Mouse (Mus musculus) limb, embryonic 15.5 days (tissue): ENCODE measurements around the gene Csrp1. TPM values are rescaled to one million over a fixed set of nuclear protein-coding genes. Genes with fewer than 3 reads are reported as not detected.
A peak's percentile ranks its signal among the peaks of the same experiment; 100 is the strongest.

ENCODE experiments used
- ATAC-seq: fragments of 200-750 bp; cut with Nextera tagmentation; 2 replicates; pipeline ENCODE4 v1.8.0; 2017; ENCODE audit warnings: low read depth, moderate TSS enrichment; ENCODE audit not compliant: insufficient number of reproducible peaks, low FRiP score, low TSS enrichment
- H3K27ac ChIP-seq: fragments of 300-500 bp; sonication (generic); 2 replicates; pipeline ENCODE4 v1.5.1; 2015; ENCODE audit warnings: moderate library complexity, mild to moderate bottlenecking, inconsistent platforms
- H3K27me3 ChIP-seq: fragments of 300-500 bp; sonication (generic); 2 replicates; pipeline ENCODE4 v1.6.1; 2015; ENCODE audit warnings: inconsistent platforms
- H3K36me3 ChIP-seq: fragments of 300-500 bp; sonication (generic); 2 replicates; pipeline ENCODE4 v1.6.1; 2015; ENCODE audit warnings: inconsistent platforms
- H3K4me1 ChIP-seq: fragments of 300-500 bp; sonication (generic); 2 replicates; pipeline ENCODE4 v1.6.1; 2015; ENCODE audit warnings: inconsistent platforms
- H3K4me2 ChIP-seq: fragments of 300-500 bp; sonication (generic); 2 replicates; pipeline ENCODE4 v1.6.1; 2015; ENCODE audit warnings: mild to moderate bottlenecking, inconsistent platforms
- H3K4me3 ChIP-seq: fragments of 300-500 bp; sonication (generic); 2 replicates; pipeline ENCODE4 v1.5.1; 2015; ENCODE audit warnings: mild to moderate bottlenecking, inconsistent platforms
- H3K9ac ChIP-seq: fragments of 300-500 bp; sonication (generic); 2 replicates; pipeline ENCODE4 v1.6.1; 2015; ENCODE audit warnings: inconsistent platforms
- H3K9me3 ChIP-seq: fragments of 300-500 bp; sonication (generic); 2 replicates; pipeline ENCODE4 v1.6.1; 2016; ENCODE audit warnings: inconsistent platforms
- WGBS: fragments of 180-500 bp; shearing (Covaris S2); methylation state at CpG from one replicate; pipeline ENCODE4 v1.1.7; 2015; 5-methylcytosine and 5-hydroxymethylcytosine counted together
- polyA plus RNA-seq: library from polyadenylated mRNA; unstranded; fragments of >200 nt; fragmentation: Nextera tagmentation; extraction: Ambion mirVana; gene quantifications from 2 replicates; pipeline ENCODE4 v1.2.1, GENCODE M21; 2015

The Csrp1 gene
- polyA plus RNA-seq, 1 experiment from 2014 or later, result 104 TPM

GRCm38 (mm10) chr1:135735460-135735859 is 15.6 kb downstream of the Csrp1 start:
- Histone ChIP-seq H3K27me3 (no peaks in the 10 kb centered on the region), H3K4me3 (no peak overlapping the region), H3K9ac (no peak overlapping the region), H3K4me1 (peaks cover 68% of the 10 kb centered on the region), H3K27ac (no peak overlapping the region), H3K9me3 (no peaks in the 10 kb centered on the region), H3K36me3 (peaks cover 5% of the 10 kb centered on the region; the same call in 1 of the 2 replicates), H3K4me2 (no peak overlapping the region)
- no peak for ATAC-seq
- 49% methylated on average over 6 of the region's 6 CpGs for WGBS

- H3K4me3 ChIP-seq, result no peak overlapping the region
- H3K4me2 ChIP-seq, result no peak overlapping the region
- H3K27ac ChIP-seq, result no peak overlapping the region
- no peaks in the 10 kb centered on the region for H3K9me3 ChIP-seq
- peaks cover 42% of the 10 kb centered on the region for H3K36me3 ChIP-seq
- H3K4me1 ChIP-seq, result peaks cover 25% of the 10 kb centered on the region
- WGBS, result 88% methylated on average over 7 of the region's 7 CpGs
- ATAC-seq, result no peak
- no peak overlapping the region for H3K9ac ChIP-seq
- no peaks in the 10 kb centered on the region for H3K27me3 ChIP-seq
These were observed 25.1 kb downstream of the Csrp1 start for GRCm38 (mm10) chr1:135744987-135745386.

- WGBS, result 70% methylated on average over 4 of the region's 4 CpGs
- Histone ChIP-seq H3K4me3 (no peak overlapping the region), H3K27ac (no peak overlapping the region), H3K27me3 (no peaks in the 10 kb centered on the region), H3K9ac (no peak overlapping the region), H3K9me3 (no peaks in the 10 kb centered on the region), H3K4me1 (peaks cover 18% of the 10 kb centered on the region), H3K4me2 (no peak overlapping the region), H3K36me3 (peaks cover 55% of the 10 kb centered on the region)
- ATAC-seq, result no peak
These were observed 26.4 kb downstream of the Csrp1 start for GRCm38 (mm10) chr1:135746248-135746647.

GRCm38 (mm10) chr1:135752737-135753348 is 33.0 kb downstream of the Csrp1 start:
- peaks cover 38% of the 10 kb centered on the region for H3K36me3 ChIP-seq
- peak; percentile 92 for ATAC-seq
- H3K9me3 ChIP-seq, result no peaks in the 10 kb centered on the region
- WGBS, result 12% methylated on average over 10 of the region's 10 CpGs
- no peaks in the 10 kb centered on the region for H3K27me3 ChIP-seq
- H3K27ac ChIP-seq, result 0 out of 2 replicates have a peak overlapping the region, but pooled peaks have one; percentile 11
- no peak overlapping the region for H3K9ac ChIP-seq
- no peak overlapping the region for H3K4me2 ChIP-seq
- no peak overlapping the region for H3K4me3 ChIP-seq
- peaks cover 17% of the 10 kb centered on the region; the same call in 1 of the 2 replicates for H3K4me1 ChIP-seq

GRCm38 (mm10) chr1:135755287-135755686 is 35.4 kb downstream of the Csrp1 start:
- no peak overlapping the region for H3K9ac ChIP-seq
- H3K4me3 ChIP-seq, result no peak overlapping the region
- H3K27ac ChIP-seq, result no peak overlapping the region
- peaks cover 19% of the 10 kb centered on the region for H3K36me3 ChIP-seq
- 15% methylated on average over 9 of the region's 9 CpGs for WGBS
- ATAC-seq, result no peak; the same call in 1 of the 2 replicates
- H3K9me3 ChIP-seq, result no peaks in the 10 kb centered on the region
- peaks cover 20% of the 10 kb centered on the region for H3K4me1 ChIP-seq
- no peak overlapping the region for H3K4me2 ChIP-seq
- no peaks in the 10 kb centered on the region for H3K27me3 ChIP-seq

- Histone ChIP-seq H3K4me3 (no peak overlapping the region), H3K9ac (no peak overlapping the region), H3K27ac (no peak overlapping the region), H3K9me3 (no peaks in the 10 kb centered on the region), H3K36me3 (peaks cover 13% of the 10 kb centered on the region), H3K4me2 (no peak overlapping the region), H3K27me3 (no peaks in the 10 kb centered on the region), H3K4me1 (peaks cover 20% of the 10 kb centered on the region)
- ATAC-seq, result no peak
- WGBS, result 70% methylated on average over 3 of the region's 3 CpGs
These were observed 36.1 kb downstream of the Csrp1 start for GRCm38 (mm10) chr1:135755913-135756312.

GRCm38 (mm10) chr1:135757287-135757686 is 37.4 kb downstream of the Csrp1 start:
- 62% methylated on average over 8 of the region's 8 CpGs for WGBS
- no peak for ATAC-seq

GRCm38 (mm10) chr1:135759685-135760084 is 39.8 kb downstream of the Csrp1 start:
- ATAC-seq, result no peak

More at GRCm38 (mm10) chr1:135757287-135757686, 37.4 kb downstream of the Csrp1 start:
- Histone ChIP-seq H3K4me2 (no peak overlapping the region), H3K4me3 (no peak overlapping the region), H3K9ac (no peak overlapping the region), H3K27ac (no peak overlapping the region), H3K36me3 (peaks cover under 1% of the 10 kb centered on the region; the same call in 1 of the 2 replicates), H3K27me3 (no peaks in the 10 kb centered on the region), H3K9me3 (no peaks in the 10 kb centered on the region), H3K4me1 (peaks cover 20% of the 10 kb centered on the region)

GRCm38 (mm10) chr1:135760216-135760615 is 40.4 kb downstream of the Csrp1 start:
- Histone ChIP-seq H3K4me2 (no peak overlapping the region), H3K9ac (no peak overlapping the region), H3K4me3 (no peak overlapping the region), H3K27ac (no peak overlapping the region), H3K4me1 (peaks cover 20% of the 10 kb centered on the region), H3K36me3 (no peaks in the 10 kb centered on the region), H3K27me3 (no peaks in the 10 kb centered on the region), H3K9me3 (no peaks in the 10 kb centered on the region)
- ATAC-seq, result no peak
- WGBS, result 52% methylated on average over 8 of the region's 8 CpGs

More at GRCm38 (mm10) chr1:135759685-135760084, 39.8 kb downstream of the Csrp1 start:
- Histone ChIP-seq H3K4me1 (peaks cover 24% of the 10 kb centered on the region), H3K9ac (no peak overlapping the region), H3K27me3 (no peaks in the 10 kb centered on the region), H3K4me2 (no peak overlapping the region), H3K27ac (no peak overlapping the region), H3K9me3 (no peaks in the 10 kb centered on the region), H3K4me3 (no peak overlapping the region), H3K36me3 (no peaks in the 10 kb centered on the region)
- 46% methylated on average over 4 of the region's 4 CpGs for WGBS

- no peak overlapping the region for H3K27ac ChIP-seq
- H3K4me1 ChIP-seq, result peaks cover 26% of the 10 kb centered on the region
- H3K27me3 ChIP-seq, result no peaks in the 10 kb centered on the region
- WGBS, result 92% methylated on average over 5 of the region's 5 CpGs
- H3K9me3 ChIP-seq, result no peaks in the 10 kb centered on the region
- no peak overlapping the region for H3K4me3 ChIP-seq
- ATAC-seq, result no peak
- no peak overlapping the region for H3K9ac ChIP-seq
- H3K4me2 ChIP-seq, result no peak overlapping the region
- no peaks in the 10 kb centered on the region for H3K36me3 ChIP-seq
These were observed 41.9 kb downstream of the Csrp1 start for GRCm38 (mm10) chr1:135761728-135762127.

- no peak for ATAC-seq
- Histone ChIP-seq H3K4me3 (no peak overlapping the region), H3K9me3 (no peaks in the 10 kb centered on the region), H3K9ac (no peak overlapping the region), H3K27me3 (no peaks in the 10 kb centered on the region), H3K36me3 (peaks cover 6% of the 10 kb centered on the region), H3K4me2 (no peak overlapping the region), H3K27ac (0 out of 2 replicates have a peak overlapping the region, but pooled peaks have one; percentile 12), H3K4me1 (peaks cover 44% of the 10 kb centered on the region)
- WGBS, result 68% methylated on average over 9 of the region's 9 CpGs
These were observed 43.8 kb downstream of the Csrp1 start for GRCm38 (mm10) chr1:135763503-135764205.

GRCm38 (mm10) chr1:135764206-135764528 is 44.3 kb downstream of the Csrp1 start:
- Histone ChIP-seq H3K4me1 (peaks cover 49% of the 10 kb centered on the region), H3K36me3 (peaks cover 11% of the 10 kb centered on the region), H3K9me3 (no peaks in the 10 kb centered on the region), H3K9ac (no peak overlapping the region), H3K4me3 (no peak overlapping the region), H3K27me3 (no peaks in the 10 kb centered on the region), H3K27ac (0 out of 2 replicates have a peak overlapping the region, but pooled peaks have one; percentile 12), H3K4me2 (no peak overlapping the region)
- no peak for ATAC-seq
- WGBS, result 46% methylated on average over 2 of the region's 2 CpGs
